Mouse (Mus musculus) retina, postnatal 1 day (tissue): ENCODE measurements around the gene Csrp3.
A peak's percentile ranks its signal among the peaks of the same experiment; 100 is the strongest.

ENCODE experiments used
- DNase-seq: peaks from one replicate; pipeline ENCODE4 v3.0.0-alpha.2; 2012

Csrp3 gene

GRCm38 (mm10) chr7:48825170-48825569, 22.7 kb downstream of the Csrp3 start:
- DNase-seq, result no peak

GRCm38 (mm10) chr7:48824671-48825070, 23.2 kb downstream of the Csrp3 start:
- DNase-seq, result no peak

- no peak for DNase-seq
Observed at GRCm38 (mm10) chr7:48823621-48824020, 24.2 kb downstream of the Csrp3 start.

- DNase-seq, result peak; percentile 64
Observed at GRCm38 (mm10) chr7:48821654-48822053, 26.2 kb downstream of the Csrp3 start.

GRCm38 (mm10) chr7:48813594-48813993, 34.2 kb downstream of the Csrp3 start:
- no peak for DNase-seq

- no peak for DNase-seq
Observed at GRCm38 (mm10) chr7:48812358-48812757, 35.5 kb downstream of the Csrp3 start.

- no peak for DNase-seq
Observed at GRCm38 (mm10) chr7:48810652-48811051, 37.2 kb downstream of the Csrp3 start.

- no peak for DNase-seq
Observed at GRCm38 (mm10) chr7:48806587-48806986, 41.2 kb downstream of the Csrp3 start.

- peak; percentile 10 for DNase-seq
Observed at GRCm38 (mm10) chr7:48803381-48803780, 44.5 kb downstream of the Csrp3 start.

- no peak for DNase-seq
Observed at GRCm38 (mm10) chr7:48795130-48795529, 52.7 kb downstream of the Csrp3 start.

GRCm38 (mm10) chr7:48791412-48791811, 56.4 kb downstream of the Csrp3 start:
- no peak for DNase-seq

GRCm38 (mm10) chr7:48790117-48790516, 57.7 kb downstream of the Csrp3 start:
- peak; percentile 24 for DNase-seq

- peak; percentile 96 for DNase-seq
Observed at GRCm38 (mm10) chr7:48788851-48789572, 58.8 kb downstream of the Csrp3 start, which contains the start of gene Zdhhc13. TSS of gene Zdhhc13 (plus strand) at chr7:48789003.

- no peak for DNase-seq
Observed at GRCm38 (mm10) chr7:48788348-48788747, 59.5 kb downstream of the Csrp3 start.

GRCm38 (mm10) chr7:48784773-48785523, 62.9 kb downstream of the Csrp3 start:
- no peak for DNase-seq

GRCm38 (mm10) chr7:48782432-48782831, 65.4 kb downstream of the Csrp3 start:
- no peak for DNase-seq
